Mouse (Mus musculus) lung, embryonic 15.5 days (tissue): ENCODE results near the gene Gm17660. TPM values are rescaled to one million over a fixed set of nuclear protein-coding genes. Genes with fewer than 3 reads are reported as not detected.

Source experiments
- ATAC-seq: fragments of 200-750 bp; cut with Nextera tagmentation; 2 replicates; pipeline ENCODE4 v1.8.0; 2017; ENCODE audit warnings: moderate number of reproducible peaks, borderline replicate concordance; ENCODE audit not compliant: low FRiP score, low TSS enrichment; ENCODE audit errors: extremely low read depth
- H3K27ac ChIP-seq: fragments of 300-500 bp; sonication (generic); 2 replicates; pipeline ENCODE4 v1.5.1; 2015; ENCODE audit warnings: moderate library complexity, mild to moderate bottlenecking, inconsistent platforms
- H3K27me3 ChIP-seq: fragments of 300-500 bp; sonication (generic); 2 replicates; pipeline ENCODE4 v1.6.1; 2015; ENCODE audit warnings: inconsistent platforms
- H3K36me3 ChIP-seq: fragments of 300-500 bp; sonication (generic); 2 replicates; pipeline ENCODE4 v1.6.1; 2015; ENCODE audit warnings: inconsistent platforms
- H3K4me1 ChIP-seq: fragments of 300-500 bp; sonication (generic); 2 replicates; pipeline ENCODE4 v1.6.1; 2015; ENCODE audit warnings: inconsistent platforms
- H3K4me2 ChIP-seq: fragments of 300-500 bp; sonication (generic); 2 replicates; pipeline ENCODE4 v1.6.1; 2015; ENCODE audit warnings: inconsistent platforms, mild to moderate bottlenecking, moderate library complexity
- H3K4me3 ChIP-seq: fragments of 300-500 bp; sonication (generic); 2 replicates; pipeline ENCODE4 v1.5.1; 2015; ENCODE audit warnings: mild to moderate bottlenecking, inconsistent platforms
- H3K9ac ChIP-seq: fragments of 300-500 bp; sonication (generic); 2 replicates; pipeline ENCODE4 v1.6.1; 2015; ENCODE audit warnings: inconsistent platforms
- H3K9me3 ChIP-seq: fragments of 300-500 bp; sonication (generic); 2 replicates; pipeline ENCODE4 v1.6.1; 2016; ENCODE audit warnings: inconsistent platforms
- WGBS: fragments of 180-500 bp; shearing (Covaris S2); methylation state at CpG from one replicate; pipeline ENCODE4 v1.1.7; 2015; 5-methylcytosine and 5-hydroxymethylcytosine counted together
- polyA plus RNA-seq: library from polyadenylated mRNA; unstranded; fragments of >200 nt; fragmentation: Nextera tagmentation; extraction: Ambion mirVana; gene quantifications from 2 replicates; pipeline ENCODE4 v1.2.1, GENCODE M21; 2015

The Gm17660 gene
- polyA plus RNA-seq = 0.42 TPM in 1 of 2 replicates, not detected in the other

DNA sequence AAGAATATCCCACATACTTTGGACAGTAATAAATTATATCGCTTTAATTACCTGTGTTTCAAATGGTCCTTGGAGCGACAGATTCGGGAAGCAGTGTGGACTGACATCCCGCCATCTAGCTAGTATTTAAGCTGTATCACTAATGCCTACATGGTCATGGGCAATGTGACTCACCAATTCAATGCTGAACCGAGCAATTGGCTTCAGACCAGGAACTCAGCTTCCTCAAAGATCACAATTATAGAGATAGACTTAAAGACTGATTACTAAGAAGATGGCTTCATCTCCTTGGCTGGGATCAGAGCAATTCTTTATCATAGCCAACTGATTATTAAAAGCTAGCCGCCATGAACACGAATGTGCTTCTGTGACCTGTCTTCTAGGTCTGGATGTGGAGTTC, at the start of gene Gm17660:
Gm17660 (minus strand) TSS at position 101 of the 400 bp plus-strand sequence.
- Histone ChIP-seq H3K4me2 (no peak within 1 kb of the TSS), H3K27ac (no peak within 1 kb of the TSS; the same call in 1 of the 2 replicates), H3K9ac (no peak within 1 kb of the TSS), H3K4me1 (peaks cover 7% of the 10 kb centered on the region; the same call in 1 of the 2 replicates), H3K9me3 (no peaks in the 10 kb centered on the region), H3K4me3 (no peak within 1 kb of the TSS), H3K27me3 (no peaks in the 10 kb centered on the region), H3K36me3 (peaks cover 23% of the 10 kb centered on the region)
- 94% methylated on average over 7 of the region's 7 CpGs for WGBS
- no peak for ATAC-seq

DNA sequence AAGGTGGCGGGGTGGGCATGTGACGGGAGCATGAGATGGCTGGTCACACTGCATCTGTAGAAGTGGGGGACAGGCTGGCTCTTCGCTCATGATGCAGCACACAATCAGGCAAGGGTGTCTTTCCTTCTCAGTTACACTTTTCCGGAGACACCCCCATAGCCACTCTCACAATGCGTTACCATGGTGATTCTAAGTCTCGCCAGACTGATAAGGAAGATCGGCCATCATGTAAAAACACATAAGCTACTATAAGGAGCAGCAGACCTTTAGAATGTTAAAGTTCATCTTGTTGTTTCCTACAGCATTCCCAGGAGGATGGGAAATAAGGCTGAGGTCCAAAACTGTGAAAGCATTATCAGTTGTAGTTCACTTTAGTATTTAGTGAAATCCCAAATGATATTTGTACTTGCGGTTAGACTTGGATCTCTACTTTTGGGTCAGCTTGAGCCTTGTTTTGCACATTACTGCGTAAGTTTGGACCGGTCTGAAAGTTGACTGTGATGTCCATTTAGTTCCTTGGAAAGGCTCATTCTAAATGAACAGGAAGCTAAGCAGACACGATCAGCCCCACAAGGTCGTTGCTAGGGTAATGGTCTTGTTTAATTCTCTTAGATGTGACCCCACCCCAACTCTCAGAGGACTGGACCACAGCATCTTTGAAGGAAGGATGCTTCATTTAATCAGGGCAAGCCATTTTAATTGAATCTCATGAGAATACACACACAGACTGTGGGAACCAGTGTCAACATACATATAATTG, 49.3 kb upstream of the Gm17660 start:
- ATAC-seq = no peak
- peaks cover 15% of the 10 kb centered on the region for H3K4me1 ChIP-seq
- H3K36me3 ChIP-seq = no peaks in the 10 kb centered on the region
- no peaks in the 10 kb centered on the region for H3K9me3 ChIP-seq
- no peak overlapping the region for H3K9ac ChIP-seq
- no peak overlapping the region for H3K27ac ChIP-seq
- H3K4me2 ChIP-seq = no peak overlapping the region
- no peak overlapping the region for H3K4me3 ChIP-seq
- no peaks in the 10 kb centered on the region for H3K27me3 ChIP-seq
- WGBS = 69% methylated on average over 12 of the region's 12 CpGs

DNA sequence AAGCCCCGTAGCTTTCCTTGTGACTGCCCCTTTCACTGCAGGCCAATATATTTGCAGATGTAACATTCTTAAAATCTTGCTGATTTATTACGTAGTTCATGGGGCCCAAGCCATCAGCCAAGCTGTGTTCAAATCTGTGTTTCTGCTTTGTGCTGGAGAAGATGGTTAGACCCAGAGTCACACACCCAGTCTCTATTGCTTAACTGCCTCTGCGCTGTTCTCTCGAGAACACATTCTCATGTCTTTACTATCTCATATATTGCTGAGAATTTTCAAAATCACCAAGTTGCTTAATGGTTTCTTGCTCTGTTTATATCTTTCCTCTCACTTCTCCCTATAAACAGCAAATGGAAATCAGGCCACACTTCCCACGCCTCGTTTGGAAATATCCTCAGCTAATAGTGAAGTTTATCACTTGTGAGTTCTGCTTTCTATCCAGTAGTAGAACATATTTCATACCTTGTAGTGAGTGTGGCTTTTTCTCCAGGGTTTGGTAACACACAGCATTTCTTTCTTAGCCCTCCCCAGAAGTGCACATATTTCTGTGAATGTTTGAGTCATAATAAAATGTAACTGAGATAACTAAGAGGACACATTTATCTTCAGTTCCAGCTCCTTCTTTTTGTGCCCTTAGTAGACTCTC, 46.7 kb upstream of the Gm17660 start:
- Histone ChIP-seq H3K4me3 (no peak overlapping the region), H3K9me3 (no peaks in the 10 kb centered on the region), H3K9ac (no peak overlapping the region), H3K36me3 (no peaks in the 10 kb centered on the region), H3K4me1 (peaks cover 15% of the 10 kb centered on the region), H3K27me3 (no peaks in the 10 kb centered on the region), H3K27ac (peak overlapping the region; percentile 36), H3K4me2 (no peak overlapping the region)
- 43% methylated on average over 6 of the region's 6 CpGs for whole genome bisulfite sequencing
- ATAC-seq = peak; percentile 72; the same call in 1 of the 2 replicates

DNA sequence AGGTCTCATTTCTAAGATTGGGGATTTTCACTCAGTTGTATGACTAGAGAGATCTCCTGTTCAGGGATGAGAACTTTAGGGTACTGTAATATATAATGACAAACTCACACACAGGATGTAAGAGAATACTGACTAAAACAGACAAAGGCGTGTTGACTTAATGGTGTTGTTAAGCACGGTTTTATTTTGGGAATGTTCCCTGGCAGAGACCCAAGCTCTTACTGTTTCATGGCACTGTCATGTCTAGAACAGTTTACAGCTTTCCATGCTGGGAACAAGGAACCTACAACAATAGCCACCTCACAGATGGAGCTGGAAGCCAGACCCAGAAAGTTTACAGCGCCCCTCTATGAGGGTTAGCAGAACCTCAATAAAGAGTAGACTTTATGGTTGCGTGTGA, 38.5 kb upstream of the Gm17660 start:
- ATAC-seq = no peak
- 53% methylated on average over 4 of the region's 4 CpGs for WGBS
- no peaks in the 10 kb centered on the region for H3K27me3 ChIP-seq
- H3K27ac ChIP-seq = peak overlapping the region; percentile 92
- no peak overlapping the region for H3K9ac ChIP-seq
- H3K36me3 ChIP-seq = no peaks in the 10 kb centered on the region
- peaks cover 28% of the 10 kb centered on the region for H3K4me1 ChIP-seq
- no peak overlapping the region for H3K4me2 ChIP-seq
- no peak overlapping the region for H3K4me3 ChIP-seq
- H3K9me3 ChIP-seq = no peaks in the 10 kb centered on the region

DNA sequence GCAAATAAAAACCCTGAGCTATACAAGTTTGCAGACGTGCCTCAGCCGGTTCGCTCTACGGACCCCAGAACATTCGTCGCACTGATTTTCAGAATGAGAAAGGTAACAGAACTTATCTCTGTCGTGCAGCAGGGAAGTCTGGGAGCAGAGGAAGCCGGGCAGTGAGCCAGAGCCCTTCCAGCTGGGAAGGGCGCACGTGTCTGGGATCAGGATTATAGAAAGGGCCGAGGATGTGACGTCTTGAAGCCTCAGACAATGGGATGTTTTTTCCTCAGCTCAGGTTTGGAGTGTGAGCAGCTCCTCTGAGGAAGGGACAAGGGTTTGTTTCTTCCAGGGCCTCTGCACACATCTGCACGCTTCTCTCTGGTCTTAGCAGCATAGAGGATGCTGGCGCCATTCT, 37.7 kb upstream of the Gm17660 start:
- 0 out of 2 replicates have a peak, but pooled peaks have one; percentile 36 for ATAC-seq
- WGBS = 23% methylated on average over 14 of the region's 14 CpGs
- peaks cover 34% of the 10 kb centered on the region for H3K4me1 ChIP-seq
- peak overlapping the region; percentile 27 for H3K4me2 ChIP-seq
- H3K27ac ChIP-seq = peak overlapping the region; percentile 92
- no peak overlapping the region for H3K4me3 ChIP-seq
- H3K27me3 ChIP-seq = no peaks in the 10 kb centered on the region
- no peak overlapping the region for H3K9ac ChIP-seq
- no peaks in the 10 kb centered on the region for H3K36me3 ChIP-seq
- no peaks in the 10 kb centered on the region for H3K9me3 ChIP-seq

DNA sequence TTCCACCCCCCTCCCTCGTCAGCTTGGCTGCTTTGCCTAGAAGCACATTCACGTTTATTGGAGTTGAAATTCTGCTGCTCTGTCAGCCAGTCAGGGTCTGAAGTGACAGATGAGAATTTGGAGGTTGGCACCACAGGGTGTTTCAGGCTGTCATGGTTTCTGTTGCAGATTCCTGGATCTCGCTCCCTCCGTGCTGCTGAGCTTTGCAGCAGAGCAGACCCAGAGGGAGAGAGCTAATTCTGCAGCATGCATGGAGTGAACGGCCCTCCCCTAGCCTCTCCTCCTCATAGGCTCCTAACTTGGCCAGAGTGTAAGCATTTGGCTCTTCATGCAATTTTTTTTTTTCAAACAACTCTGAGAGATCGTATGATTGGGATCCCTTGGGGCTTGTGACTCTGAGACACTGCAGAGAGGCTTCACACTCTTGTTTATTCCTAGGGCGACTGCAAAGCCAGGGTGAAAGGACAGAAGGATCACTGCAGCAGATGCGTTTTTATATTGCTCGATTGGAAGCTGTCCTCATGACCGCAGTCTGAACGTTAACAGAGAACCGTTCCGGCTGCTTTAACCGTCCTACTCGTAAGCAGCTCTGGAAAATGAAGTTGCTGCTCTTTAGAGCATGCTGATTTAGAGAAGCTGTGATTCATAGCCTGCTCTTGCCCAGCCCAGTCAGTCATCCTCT, 36.2 kb upstream of the Gm17660 start, which contains the start of gene Sparcl1:
Sparcl1 (minus strand) TSS at position 243 of the 682 bp plus-strand sequence.
- H3K9me3 ChIP-seq = no peaks in the 10 kb centered on the region
- H3K9ac ChIP-seq = peak within 1 kb of the TSS; percentile 33
- peak; percentile 68 for ATAC-seq
- peaks cover 48% of the 10 kb centered on the region for H3K4me1 ChIP-seq
- H3K4me2 ChIP-seq = peak within 1 kb of the TSS; percentile 49
- peak within 1 kb of the TSS; percentile 92 for H3K27ac ChIP-seq
- H3K4me3 ChIP-seq = peak within 1 kb of the TSS; percentile 41
- H3K27me3 ChIP-seq = no peaks in the 10 kb centered on the region
- WGBS = 11% methylated on average over 15 of the region's 15 CpGs
- H3K36me3 ChIP-seq = no peaks in the 10 kb centered on the region

DNA sequence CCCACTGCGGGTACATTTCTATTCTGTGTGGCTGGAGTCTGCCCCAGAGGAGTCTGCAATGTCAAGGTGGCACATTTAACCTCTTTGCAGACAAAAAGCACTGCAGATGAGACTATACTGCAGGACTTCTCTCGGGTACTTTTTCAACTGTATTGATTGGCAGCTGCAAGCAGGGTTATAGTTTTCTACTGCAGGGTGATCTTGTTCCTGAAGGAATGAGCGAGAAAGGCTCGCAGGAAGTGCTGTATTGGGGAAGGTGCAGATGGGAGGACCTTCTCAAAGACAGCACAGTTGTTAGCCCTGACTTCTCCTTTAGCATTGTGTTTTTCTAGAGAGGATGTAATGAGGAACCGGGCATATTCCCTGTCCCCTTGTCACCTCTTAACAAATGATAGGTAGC, 35.1 kb upstream of the Gm17660 start:
- no peak for ATAC-seq
- peak overlapping the region; percentile 33 for H3K9ac ChIP-seq
- H3K4me2 ChIP-seq = peak overlapping the region; percentile 49
- H3K4me3 ChIP-seq = peak overlapping the region; percentile 41
- H3K4me1 ChIP-seq = peaks cover 59% of the 10 kb centered on the region
- H3K27ac ChIP-seq = peak overlapping the region; percentile 92
- H3K36me3 ChIP-seq = no peaks in the 10 kb centered on the region
- 10% methylated on average over 5 of the region's 5 CpGs for WGBS
- H3K27me3 ChIP-seq = no peaks in the 10 kb centered on the region
- H3K9me3 ChIP-seq = no peaks in the 10 kb centered on the region

DNA sequence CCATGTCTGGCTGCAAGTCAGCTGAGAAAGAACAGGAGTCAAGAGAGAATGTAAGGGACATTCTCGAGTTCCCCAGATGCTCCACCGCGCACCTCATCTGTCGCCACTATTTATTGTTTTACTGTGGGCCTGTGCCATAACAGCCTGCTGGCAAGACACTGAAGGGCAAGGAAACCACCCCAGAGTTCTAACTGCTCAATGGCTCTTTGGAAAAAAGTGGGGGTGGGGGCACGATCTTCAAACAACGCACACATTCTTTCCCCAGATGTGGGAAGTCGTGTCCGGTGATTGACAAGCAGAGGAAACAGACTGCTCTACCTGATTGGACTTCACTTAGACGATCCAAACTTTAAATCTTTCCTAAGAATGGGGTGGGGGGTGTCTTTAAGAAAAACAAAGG, 34.6 kb upstream of the Gm17660 start:
- peak overlapping the region; percentile 49 for H3K4me2 ChIP-seq

DNA sequence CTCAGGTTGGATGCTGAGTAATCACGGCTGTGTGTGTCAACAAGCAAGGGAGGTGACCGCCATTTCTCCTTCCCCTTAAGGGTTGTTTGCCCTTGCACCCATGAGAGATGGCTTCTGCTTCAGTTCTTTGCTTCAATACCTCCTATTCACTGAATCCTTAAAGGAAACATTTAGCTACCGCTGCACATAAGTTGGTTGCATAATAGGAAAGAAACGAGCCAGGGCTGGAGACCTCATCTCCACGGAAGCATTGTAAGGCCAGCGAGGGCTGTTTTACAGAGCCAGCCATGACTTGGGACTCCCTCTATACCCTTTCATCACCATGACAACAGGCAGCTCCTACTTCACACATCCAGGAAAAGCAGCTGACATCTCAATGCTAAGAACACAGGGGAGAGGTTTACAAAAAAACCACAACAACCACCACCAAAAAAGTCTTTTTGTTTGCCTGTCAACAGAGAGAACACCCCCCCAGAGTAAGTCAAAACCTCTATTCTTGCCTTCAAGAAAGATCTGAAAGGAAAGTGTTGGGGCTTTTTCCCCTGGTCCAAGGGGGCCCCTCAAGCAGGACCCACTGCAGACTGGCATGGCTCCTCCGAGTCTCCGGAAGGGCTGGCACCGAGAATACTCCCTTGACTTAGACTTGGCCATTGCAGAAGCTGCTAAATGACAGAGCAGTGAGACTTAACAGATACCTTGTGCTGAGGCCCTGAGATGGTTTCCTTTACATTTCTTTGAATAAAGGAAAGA, 32.9 kb upstream of the Gm17660 start:
- Histone ChIP-seq H3K4me1 (peaks cover 46% of the 10 kb centered on the region), H3K9ac (peak overlapping the region; percentile 15; the same call in 1 of the 2 replicates), H3K4me2 (peak overlapping the region; percentile 49), H3K36me3 (no peaks in the 10 kb centered on the region), H3K9me3 (no peaks in the 10 kb centered on the region), H3K4me3 (peak overlapping the region; percentile 41), H3K27ac (peak overlapping the region; percentile 92), H3K27me3 (no peaks in the 10 kb centered on the region)
- no peak for ATAC-seq
- 22% methylated on average over 9 of the region's 9 CpGs for WGBS

More for the DNA sequence above, 34.6 kb upstream of the Gm17660 start:
- H3K36me3 ChIP-seq = no peaks in the 10 kb centered on the region
- H3K4me3 ChIP-seq = peak overlapping the region; percentile 41
- H3K9me3 ChIP-seq = no peaks in the 10 kb centered on the region
- peaks cover 60% of the 10 kb centered on the region for H3K4me1 ChIP-seq
- peak; percentile 44; the same call in 1 of the 2 replicates for ATAC-seq
- no peaks in the 10 kb centered on the region for H3K27me3 ChIP-seq
- H3K27ac ChIP-seq = peak overlapping the region; percentile 92
- 6% methylated on average over 9 of the region's 9 CpGs for WGBS
- H3K9ac ChIP-seq = peak overlapping the region; percentile 33

DNA sequence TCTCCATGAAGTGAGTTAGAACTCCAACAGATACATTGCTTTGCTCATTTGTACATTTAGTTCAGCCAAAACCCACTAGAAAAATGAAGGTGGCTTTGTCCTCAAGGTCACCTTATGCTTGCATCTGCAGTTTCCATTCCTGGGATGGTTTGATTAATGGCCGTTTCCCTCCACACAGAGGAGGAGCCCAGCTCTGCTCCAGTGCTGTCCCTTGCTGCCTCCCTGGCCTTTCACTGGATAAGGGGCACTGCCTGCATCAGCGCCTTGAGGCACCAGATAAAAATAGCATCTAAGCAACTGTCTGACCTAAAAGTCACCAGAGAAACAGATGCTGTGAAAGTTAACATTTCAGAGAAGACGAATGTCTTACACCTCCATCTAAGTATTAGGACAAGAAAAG, 32.1 kb upstream of the Gm17660 start:
- H3K4me3 ChIP-seq = no peak overlapping the region
- peak overlapping the region; percentile 92 for H3K27ac ChIP-seq
- peak overlapping the region; percentile 49 for H3K4me2 ChIP-seq
- 22% methylated on average over 3 of the region's 3 CpGs for WGBS
- ATAC-seq = 0 out of 2 replicates have a peak, but pooled peaks have one; percentile 25
- no peaks in the 10 kb centered on the region for H3K27me3 ChIP-seq
- H3K9ac ChIP-seq = no peak overlapping the region
- H3K36me3 ChIP-seq = no peaks in the 10 kb centered on the region
- H3K9me3 ChIP-seq = no peaks in the 10 kb centered on the region
- H3K4me1 ChIP-seq = peaks cover 38% of the 10 kb centered on the region

DNA sequence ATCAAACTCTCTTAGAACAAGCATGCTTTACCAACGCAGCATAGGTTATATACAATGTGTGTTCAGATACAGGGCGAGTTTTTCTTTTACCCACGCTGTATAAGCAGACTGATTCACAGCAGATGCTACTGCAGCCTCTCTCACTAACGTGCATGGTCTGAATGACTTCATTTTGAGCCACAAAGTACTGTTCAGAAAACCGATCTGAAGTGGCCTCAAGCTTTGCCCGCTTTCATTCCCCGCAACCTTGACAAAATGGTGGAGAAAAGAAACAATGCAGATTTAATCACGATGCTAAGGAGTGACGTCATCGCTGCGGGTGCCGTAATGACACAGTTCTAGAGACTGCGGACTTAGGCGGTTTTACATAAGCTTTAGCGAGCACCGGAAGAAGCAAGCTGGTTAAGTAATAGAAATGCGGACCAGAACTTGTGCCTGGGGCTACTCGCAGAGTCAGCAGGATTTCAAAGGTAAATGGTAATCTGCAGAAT, 31.5 kb upstream of the Gm17660 start:
- H3K27ac ChIP-seq = peak overlapping the region; percentile 92
- H3K36me3 ChIP-seq = no peaks in the 10 kb centered on the region
- peak overlapping the region; percentile 17 for H3K4me3 ChIP-seq
- WGBS = 16% methylated on average over 18 of the region's 18 CpGs
- H3K4me2 ChIP-seq = peak overlapping the region; percentile 49
- peaks cover 34% of the 10 kb centered on the region for H3K4me1 ChIP-seq
- H3K9ac ChIP-seq = no peak overlapping the region
- ATAC-seq = no peak
- no peaks in the 10 kb centered on the region for H3K27me3 ChIP-seq
- H3K9me3 ChIP-seq = no peaks in the 10 kb centered on the region
